Mouse (Mus musculus): ENCODE data around the gene Ikzf2. TPM values are rescaled to one million over a fixed set of nuclear protein-coding genes. Genes with fewer than 3 reads are reported as not detected.

Ikzf2 gene
- polyA plus RNA-seq, 2 experiments: 2.6 to 4.6 TPM

DNA sequence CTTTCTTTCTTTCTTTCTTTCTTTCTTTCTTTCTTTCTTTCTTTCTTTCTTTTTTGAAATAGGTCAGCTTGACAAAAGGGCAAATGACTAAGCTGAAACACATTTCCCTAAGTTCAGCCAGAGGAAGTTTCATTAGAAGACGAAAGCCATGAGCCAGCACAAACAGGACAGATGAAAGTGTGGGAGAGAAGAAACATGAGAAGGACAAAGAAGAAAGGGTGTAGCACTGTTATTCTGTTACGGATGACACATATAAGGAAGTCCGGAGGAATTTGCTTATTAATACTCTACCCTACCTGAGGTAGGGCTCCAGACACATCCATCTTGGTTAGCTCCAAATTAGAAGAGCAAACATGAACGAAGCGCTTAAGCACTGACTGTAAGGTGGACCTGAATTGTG lies 31.7 kb downstream of the Ikzf2 start:
- Histone ChIP-seq H3K36me3 (ENCODE audit: control insufficient read depth, insufficient read depth, low read length) (no peaks in the 10 kb centered on the region), H3K4me1 (ENCODE audit: control insufficient read depth, insufficient read depth, low read length) (no peaks in the 10 kb centered on the region), H3K9ac (ENCODE audit: low read depth, low read length, severe bottlenecking) (no peak overlapping the region), H3K27me3 (ENCODE audit: control insufficient read depth, insufficient read depth, low read length) (no peaks in the 10 kb centered on the region), H3K27ac (replicated peaks; ENCODE audit: low read depth, low read length) (no peak overlapping the region), H3K4me3 (replicated peaks; ENCODE audit: low read length) (no peak overlapping the region), H3K4me2 (replicated peaks; ENCODE audit: low read depth, low read length, severe bottlenecking) (no peak overlapping the region), H3K9me3 (ENCODE audit: control insufficient read depth, low read length) (no peaks in the 10 kb centered on the region)
- no peak for ATAC-seq (ENCODE audit: low FRiP score, low read depth)
- no peak for TF ChIP-seq POLR2A (IDR thresholded peaks at IDR 0.05; ENCODE audit: borderline replicate concordance, extremely low read depth, insufficient read depth, insufficient read length)
- no peak for DNase-seq (ENCODE audit: low spot score)
- whole genome bisulfite sequencing: 74% methylated on average over 5 of the region's 5 CpGs

DNA sequence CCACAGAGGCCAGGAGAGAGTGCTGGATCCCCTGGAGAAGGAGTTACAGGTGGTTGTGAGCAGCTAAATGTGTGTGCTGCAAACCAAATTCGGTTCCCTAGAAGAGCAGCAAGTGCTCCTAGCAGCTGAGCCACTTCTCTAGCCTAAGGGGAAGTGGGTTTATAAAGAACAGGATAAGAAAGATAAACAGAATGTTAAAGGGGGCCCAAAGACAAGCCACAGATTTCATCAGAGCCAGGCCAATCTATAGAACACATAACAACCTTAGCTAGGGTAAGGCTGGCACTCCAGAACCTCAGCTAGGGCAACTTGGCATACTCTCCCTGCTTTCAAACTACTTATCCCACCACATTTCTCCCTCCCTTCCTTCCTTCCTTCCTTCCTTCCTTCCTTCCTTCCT lies 32.1 kb downstream of the Ikzf2 start:
- Histone ChIP-seq H3K9me3 (ENCODE audit: control insufficient read depth, low read length) (no peaks in the 10 kb centered on the region), H3K9ac (ENCODE audit: low read depth, low read length, severe bottlenecking) (no peak overlapping the region), H3K27ac (replicated peaks; ENCODE audit: low read depth, low read length) (no peak overlapping the region), H3K27me3 (ENCODE audit: control insufficient read depth, insufficient read depth, low read length) (no peaks in the 10 kb centered on the region), H3K4me1 (ENCODE audit: control insufficient read depth, insufficient read depth, low read length) (no peaks in the 10 kb centered on the region), H3K4me2 (replicated peaks; ENCODE audit: low read depth, low read length, severe bottlenecking) (no peak overlapping the region), H3K4me3 (replicated peaks; ENCODE audit: low read length) (no peak overlapping the region), H3K36me3 (ENCODE audit: control insufficient read depth, insufficient read depth, low read length) (no peaks in the 10 kb centered on the region)
- DNase-seq (ENCODE audit: low spot score): no peak
- 50% methylated on average over 1 of the region's 1 CpGs for WGBS
- no peak for TF ChIP-seq POLR2A (IDR thresholded peaks at IDR 0.05; ENCODE audit: borderline replicate concordance, extremely low read depth, insufficient read depth, insufficient read length)
- ATAC-seq (ENCODE audit: low FRiP score, low read depth): no peak

DNA sequence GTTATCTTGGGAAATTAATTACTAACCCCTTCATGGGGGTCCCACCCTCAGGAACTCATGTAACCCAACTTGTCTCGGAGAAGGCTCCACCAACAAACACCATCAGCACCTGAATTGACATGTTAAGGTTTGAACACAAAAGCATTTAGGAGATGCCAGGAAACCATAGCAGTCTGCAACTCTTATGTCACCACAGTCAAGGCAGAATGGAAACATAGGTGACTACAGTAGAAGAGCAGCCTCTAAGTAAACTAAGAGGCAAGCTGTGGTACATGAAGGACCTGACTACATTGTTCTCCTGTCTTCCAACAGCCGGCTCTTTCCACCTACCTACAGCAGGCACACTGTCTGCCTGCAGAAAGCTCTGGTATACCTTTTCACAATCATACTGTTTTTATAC lies 33.6 kb downstream of the Ikzf2 start:
- no peaks in the 10 kb centered on the region for H3K27me3 ChIP-seq (ENCODE audit: control insufficient read depth, insufficient read depth, low read length)
- ATAC-seq (ENCODE audit: low FRiP score, low read depth) (no peak), DNase-seq (ENCODE audit: low spot score) (no peak)
- H3K4me1 ChIP-seq (ENCODE audit: control insufficient read depth, insufficient read depth, low read length): no peaks in the 10 kb centered on the region
- no peak overlapping the region for H3K4me3 ChIP-seq (replicated peaks; ENCODE audit: low read length)
- TF ChIP-seq POLR2A (IDR thresholded peaks at IDR 0.05; ENCODE audit: borderline replicate concordance, extremely low read depth, insufficient read depth, insufficient read length): no peak
- H3K36me3 ChIP-seq (ENCODE audit: control insufficient read depth, insufficient read depth, low read length): no peaks in the 10 kb centered on the region
- no peak overlapping the region for H3K9ac ChIP-seq (ENCODE audit: low read depth, low read length, severe bottlenecking)
- WGBS: 88% methylated on average over 2 of the region's 2 CpGs
- no peak overlapping the region for H3K27ac ChIP-seq (replicated peaks; ENCODE audit: low read depth, low read length)
- no peak overlapping the region for H3K4me2 ChIP-seq (replicated peaks; ENCODE audit: low read depth, low read length, severe bottlenecking)
- H3K9me3 ChIP-seq (ENCODE audit: control insufficient read depth, low read length): no peaks in the 10 kb centered on the region

- no peaks in the 10 kb centered on the region for H3K27me3 ChIP-seq (ENCODE audit: control insufficient read depth, insufficient read depth, low read length)
- H3K4me3 ChIP-seq (replicated peaks; ENCODE audit: low read length): no peak overlapping the region
- H3K4me2 ChIP-seq (replicated peaks; ENCODE audit: low read depth, low read length, severe bottlenecking): no peak overlapping the region
- ATAC-seq (ENCODE audit: low FRiP score, low read depth) (no peak), DNase-seq (ENCODE audit: low spot score) (no peak)
- H3K9me3 ChIP-seq (ENCODE audit: control insufficient read depth, low read length): no peaks in the 10 kb centered on the region
- H3K27ac ChIP-seq (replicated peaks; ENCODE audit: low read depth, low read length): no peak overlapping the region
- 83% methylated on average over 4 of the region's 4 CpGs for WGBS
- no peaks in the 10 kb centered on the region for H3K4me1 ChIP-seq (ENCODE audit: control insufficient read depth, insufficient read depth, low read length)
- no peak for TF ChIP-seq POLR2A (IDR thresholded peaks at IDR 0.05; ENCODE audit: borderline replicate concordance, extremely low read depth, insufficient read depth, insufficient read length)
- no peaks in the 10 kb centered on the region for H3K36me3 ChIP-seq (ENCODE audit: control insufficient read depth, insufficient read depth, low read length)
- no peak overlapping the region for H3K9ac ChIP-seq (ENCODE audit: low read depth, low read length, severe bottlenecking)
Measured at GRCm38 (mm10) chr1:69643138-69643537, 43.9 kb downstream of the Ikzf2 start.

GRCm38 (mm10) chr1:69641986-69642385 lies 45.1 kb downstream of the Ikzf2 start:
- H3K27ac ChIP-seq (replicated peaks; ENCODE audit: low read depth, low read length): no peak overlapping the region
- no peaks in the 10 kb centered on the region for H3K36me3 ChIP-seq (ENCODE audit: control insufficient read depth, insufficient read depth, low read length)
- 0 out of 2 replicates have a peak, but pooled peaks cover 2% of the 10 kb centered on the region for H3K4me1 ChIP-seq (ENCODE audit: control insufficient read depth, insufficient read depth, low read length)
- 82% methylated on average over 6 of the region's 6 CpGs for WGBS
- H3K9ac ChIP-seq (ENCODE audit: low read depth, low read length, severe bottlenecking): no peak overlapping the region
- no peak for TF ChIP-seq POLR2A (IDR thresholded peaks at IDR 0.05; ENCODE audit: borderline replicate concordance, extremely low read depth, insufficient read depth, insufficient read length)
- no peaks in the 10 kb centered on the region for H3K27me3 ChIP-seq (ENCODE audit: control insufficient read depth, insufficient read depth, low read length)
- H3K9me3 ChIP-seq (ENCODE audit: control insufficient read depth, low read length): no peaks in the 10 kb centered on the region
- H3K4me3 ChIP-seq (replicated peaks; ENCODE audit: low read length): no peak overlapping the region
- no peak overlapping the region for H3K4me2 ChIP-seq (replicated peaks; ENCODE audit: low read depth, low read length, severe bottlenecking)
- ATAC-seq (ENCODE audit: low FRiP score, low read depth): no peak
- no peak for DNase-seq (ENCODE audit: low spot score)

DNA sequence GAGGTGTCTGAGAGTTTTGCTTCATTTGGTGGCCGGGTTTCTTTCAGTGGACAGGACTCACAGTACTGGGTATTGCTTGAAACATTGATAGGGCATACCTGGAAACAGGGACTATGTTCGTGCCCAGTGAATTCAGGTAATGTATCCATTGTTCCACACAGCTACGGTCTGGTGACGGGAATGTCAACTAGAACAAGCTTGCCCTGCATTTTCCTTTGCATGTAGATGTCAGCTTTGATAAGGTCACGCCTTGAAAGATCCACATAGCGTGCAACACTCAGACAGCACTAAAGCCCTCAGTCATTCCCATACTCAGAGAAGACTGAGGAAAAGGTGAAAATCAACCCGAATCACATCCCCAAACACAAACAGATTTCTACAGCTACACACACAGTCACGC lies 48.7 kb downstream of the Ikzf2 start:
- H3K4me3 ChIP-seq (replicated peaks; ENCODE audit: low read length): no peak overlapping the region
- WGBS: 70% methylated on average over 8 of the region's 8 CpGs
- H3K27me3 ChIP-seq (ENCODE audit: control insufficient read depth, insufficient read depth, low read length): no peaks in the 10 kb centered on the region
- H3K4me1 ChIP-seq (ENCODE audit: control insufficient read depth, insufficient read depth, low read length): 0 out of 2 replicates have a peak, but pooled peaks cover 2% of the 10 kb centered on the region
- H3K9me3 ChIP-seq (ENCODE audit: control insufficient read depth, low read length): no peaks in the 10 kb centered on the region
- no peak overlapping the region for H3K27ac ChIP-seq (replicated peaks; ENCODE audit: low read depth, low read length)
- no peaks in the 10 kb centered on the region for H3K36me3 ChIP-seq (ENCODE audit: control insufficient read depth, insufficient read depth, low read length)
- no peak overlapping the region for H3K4me2 ChIP-seq (replicated peaks; ENCODE audit: low read depth, low read length, severe bottlenecking)
- H3K9ac ChIP-seq (ENCODE audit: low read depth, low read length, severe bottlenecking): no peak overlapping the region
- ATAC-seq (ENCODE audit: low FRiP score, low read depth) (no peak), DNase-seq (ENCODE audit: low spot score) (no peak)
- TF ChIP-seq POLR2A (IDR thresholded peaks at IDR 0.05; ENCODE audit: borderline replicate concordance, extremely low read depth, insufficient read depth, insufficient read length): no peak

All from limb, embryonic 14.5 days (tissue).